Mouse (Mus musculus): ENCODE measurements at regions not wholly inside any gene's neighbourhood (a gene's known extent, or its start where the extent isn't known, plus 50 kb on each side); places are given as distances from the start of the nearest gene placed in this dataset.

- TF ChIP-seq CTCF (IDR thresholded peaks at IDR 0.05; ENCODE audit: low read depth) (no peak), EP300 (IDR thresholded peaks at IDR 0.05; ENCODE audit: low read depth) (no peak)
Observed at GRCm38 (mm10) chr10:67727580-67727979, 178.8 kb upstream of the Ado start.
